Mouse (Mus musculus): Measurements from ENCODE around the gene Olfr108. TPM values are rescaled to one million over a fixed set of nuclear protein-coding genes. Genes with fewer than 3 reads are reported as not detected.

Olfr108 gene
- not detected for polyA plus RNA-seq (2017; shearing (Covaris generic))

DNA sequence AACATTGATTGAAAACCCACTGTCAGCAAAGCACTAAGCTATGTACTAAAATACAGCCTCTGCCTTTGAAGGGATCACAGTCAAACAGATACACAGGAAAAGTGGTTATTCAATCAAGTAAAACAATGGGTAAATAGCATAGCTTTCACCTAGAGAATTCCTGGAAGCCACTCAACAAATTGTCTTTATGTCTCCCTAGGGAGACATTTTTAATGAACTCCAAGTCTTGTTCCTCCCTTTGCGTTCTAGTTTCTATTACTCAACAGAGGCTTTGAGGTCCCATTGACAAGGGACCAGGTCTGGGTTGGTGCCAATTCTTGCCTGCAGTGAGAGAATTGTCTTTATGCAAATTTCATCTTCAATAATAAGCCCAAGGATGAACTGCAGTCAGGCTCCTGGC, at the start of gene Olfr108:
TSS of gene Olfr108 (plus strand) at position 301 of the 400 bp plus-strand sequence.

DNA sequence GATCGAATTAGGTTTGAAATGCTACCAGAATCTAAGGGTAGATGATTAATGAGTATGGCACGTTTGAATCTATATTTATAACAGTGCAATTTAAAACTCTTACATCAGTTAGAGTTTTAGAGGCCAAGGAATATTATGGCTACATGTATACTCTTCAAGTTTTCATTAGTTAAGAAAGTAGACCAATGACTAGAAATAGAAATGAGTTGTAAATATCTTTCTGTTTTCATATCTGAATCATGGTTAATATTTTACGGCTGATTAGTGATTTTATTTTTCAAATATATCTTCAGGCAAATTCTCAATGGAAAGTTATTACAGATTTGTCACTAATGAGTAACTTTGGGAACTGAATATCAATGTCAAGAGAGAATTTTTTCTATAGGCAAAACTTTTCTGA, 46.4 kb upstream of the Olfr108 start, which contains the start of gene Olfr107:
TSS of gene Olfr107 (plus strand) at position 301 of the 400 bp plus-strand sequence.

GRCm38 (mm10) chr17:37458616-37459015, 13.3 kb downstream of the Olfr108 start, which contains the start of gene Olfr109:
Gene Olfr109 (plus strand): TSS chr17:37458916.

DNA sequence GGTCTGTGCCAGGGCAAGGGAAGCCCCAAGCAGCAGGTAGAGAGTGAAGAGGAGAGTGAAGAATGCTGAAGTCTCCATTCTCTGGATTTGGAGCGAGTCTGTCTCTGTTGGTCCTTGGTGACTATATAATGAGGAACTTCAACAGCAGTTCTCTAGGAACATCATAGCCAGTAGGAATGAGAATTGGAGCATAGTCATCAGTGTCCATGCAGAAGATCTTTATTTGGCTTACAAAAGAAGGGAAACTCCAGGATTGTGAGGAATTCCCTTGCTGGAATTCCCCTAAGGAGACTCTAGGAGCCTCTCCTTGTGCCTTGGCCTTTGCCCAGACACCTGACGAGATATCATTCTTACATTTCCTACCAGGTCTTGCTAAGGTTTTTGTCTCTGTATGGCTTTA, 38.2 kb downstream of the Olfr108 start, which contains the start of gene H2-M2:
TSS of gene H2-M2 (minus strand) at position 101 of the 400 bp plus-strand sequence.

GRCm38 (mm10) chr17:37491930-37492518, 46.7 kb downstream of the Olfr108 start, which contains the start of gene Olfr110:
Gene Olfr110 (plus strand): TSS chr17:37492468.

Other genes with a start within 250 kb of the Olfr108 start
- not detected for gene Olfr94, start 244.5 kb upstream of the Olfr108 start, polyA plus RNA-seq (2017; shearing (Covaris generic))
- gene Olfr95, start 232.4 kb upstream of the Olfr108 start, polyA plus RNA-seq (2017; shearing (Covaris generic)), result 0.07 TPM
- gene Olfr96, start 225.3 kb upstream of the Olfr108 start, polyA plus RNA-seq (2017; shearing (Covaris generic)), result not detected
- gene Olfr97, start 208.2 kb upstream of the Olfr108 start, polyA plus RNA-seq (2017; shearing (Covaris generic)), result not detected
- gene Olfr98, start 181.7 kb upstream of the Olfr108 start, polyA plus RNA-seq (2017; shearing (Covaris generic)), result not detected
- gene H2-M3, start 175.3 kb upstream of the Olfr108 start, polyA plus RNA-seq (2017; shearing (Covaris generic)), result 97.7 TPM
- 2.3 TPM for gene Olfr99, start 162.0 kb upstream of the Olfr108 start, polyA plus RNA-seq (2017; shearing (Covaris generic))
- not detected for gene Olfr101, start 141.2 kb upstream of the Olfr108 start, polyA plus RNA-seq (2017; shearing (Covaris generic))
- 0.40 TPM for gene Olfr102, start 128.4 kb upstream of the Olfr108 start, polyA plus RNA-seq (2017; shearing (Covaris generic))
- gene Olfr103, start 105.8 kb upstream of the Olfr108 start, polyA plus RNA-seq (2017; shearing (Covaris generic)), result not detected
- not detected for gene Olfr104-ps, start 85.9 kb upstream of the Olfr108 start, polyA plus RNA-seq (2017; shearing (Covaris generic))
- not detected for gene Olfr105-ps, start 66.4 kb upstream of the Olfr108 start, polyA plus RNA-seq (2017; shearing (Covaris generic))
- gene Olfr106-ps, start 55.1 kb upstream of the Olfr108 start, polyA plus RNA-seq (2017; shearing (Covaris generic)), result not detected
- gene Olfr107, start 46.3 kb upstream of the Olfr108 start, polyA plus RNA-seq (2017; shearing (Covaris generic)), result not detected
- gene Olfr109, start 13.4 kb downstream of the Olfr108 start, polyA plus RNA-seq (2017; shearing (Covaris generic)), result not detected
- not detected for gene H2-M2, start 38.1 kb downstream of the Olfr108 start, polyA plus RNA-seq (2017; shearing (Covaris generic))
- not detected for gene Olfr110, start 47.0 kb downstream of the Olfr108 start, polyA plus RNA-seq (2017; shearing (Covaris generic))
- not detected for gene Olfr111, start 62.5 kb downstream of the Olfr108 start, polyA plus RNA-seq (2017; shearing (Covaris generic))
- gene Olfr112, start 124.0 kb downstream of the Olfr108 start, polyA plus RNA-seq (2017; shearing (Covaris generic)), result not detected
- gene Olfr113, start 132.2 kb downstream of the Olfr108 start, polyA plus RNA-seq (2017; shearing (Covaris generic)), result not detected
- gene Olfr114, start 147.3 kb downstream of the Olfr108 start, polyA plus RNA-seq (2017; shearing (Covaris generic)), result not detected
- gene Olfr115, start 181.6 kb downstream of the Olfr108 start, polyA plus RNA-seq (2017; shearing (Covaris generic)), result not detected
- not detected for gene Olfr116, start 181.7 kb downstream of the Olfr108 start, polyA plus RNA-seq (2017; shearing (Covaris generic))
- gene Olfr117, start 218.3 kb downstream of the Olfr108 start, polyA plus RNA-seq (2017; shearing (Covaris generic)), result 0.23 TPM
- 0.21 TPM for gene Olfr118, start 221.5 kb downstream of the Olfr108 start, polyA plus RNA-seq (2017; shearing (Covaris generic))

Data from effector memory CD4-positive, alpha-beta T cell, adult 7 months (primary cell).